Mouse (Mus musculus): ENCODE results near the gene Olfr206.
"Not testable (repeated sequence)": the region's sequence is repeated elsewhere in the genome, so short reads cannot be mapped to it uniquely, and the experiment has no call there.

Gene Olfr206

GRCm38 (mm10) chr16:59349146-59349545 is at the start of gene Olfr206:
Olfr206 (minus strand) TSS chr16:59349246.
- no peak for DNase-seq (ENCODE audit: low read depth, low spot score)

- no peak for DNase-seq (ENCODE audit: low read depth, low spot score)
These were observed 44.3 kb upstream of the Olfr206 start for GRCm38 (mm10) chr16:59393300-59393699.

- DNase-seq (ENCODE audit: low read depth, low spot score) = no peak
These were observed 14.8 kb upstream of the Olfr206 start, which contains the start of gene Olfr209 for GRCm38 (mm10) chr16:59363893-59364292. Olfr209 (minus strand) TSS chr16:59363993.

- DNase-seq (ENCODE audit: low read depth, low spot score) = no peak
These were observed 18.0 kb downstream of the Olfr206 start, which contains the start of gene Olfr205 for GRCm38 (mm10) chr16:59331038-59331437. Olfr205 (minus strand) TSS chr16:59331138.

- DNase-seq (ENCODE audit: low read depth, low spot score) = not testable (repeated sequence)
These were observed 25.8 kb downstream of the Olfr206 start for GRCm38 (mm10) chr16:59323262-59323661.

- DNase-seq (ENCODE audit: low read depth, low spot score) = no peak
These were observed 30.9 kb downstream of the Olfr206 start, which contains the start of gene Olfr204 for GRCm38 (mm10) chr16:59318148-59318547. Olfr204 (minus strand) TSS chr16:59318248.

GRCm38 (mm10) chr16:59298581-59298980 is 50.5 kb downstream of the Olfr206 start, which contains the start of gene Olfr203:
Olfr203 (plus strand) TSS chr16:59298881.
- no peak for DNase-seq (ENCODE audit: low read depth, low spot score)
